Mouse (Mus musculus) intestine, postnatal 0 days (tissue): ENCODE measurements around the gene Mcrip1. TPM values are rescaled to one million over a fixed set of nuclear protein-coding genes. Genes with fewer than 3 reads are reported as not detected.

Experiments used
- ATAC-seq: fragments of 200-750 bp; cut with Nextera tagmentation; 2 replicates; pipeline ENCODE4 v1.8.0; 2017; ENCODE audit warnings: mild to moderate bottlenecking, moderate TSS enrichment, moderate library complexity
- H3K27ac ChIP-seq: fragments of 300-500 bp; sonication (generic); 2 replicates; pipeline ENCODE4 v1.5.1; 2014; ENCODE audit warnings: mild to moderate bottlenecking, low read depth, low read length, moderate library complexity
- H3K27me3 ChIP-seq: fragments of 300-500 bp; sonication (generic); replicated peaks from 2 replicates; pipeline ENCODE4 v1.6.1; 2014; ENCODE audit warnings: low read length, mixed read lengths; ENCODE audit not compliant: control insufficient read depth, insufficient read depth
- H3K36me3 ChIP-seq: fragments of 300-500 bp; sonication (generic); 2 replicates; pipeline ENCODE4 v1.6.1; 2014; ENCODE audit warnings: mild to moderate bottlenecking, moderate library complexity; ENCODE audit not compliant: control insufficient read depth, insufficient read depth
- H3K4me1 ChIP-seq: fragments of 300-500 bp; sonication (generic); replicated peaks from 2 replicates; pipeline ENCODE4 v1.6.1; 2014; ENCODE audit warnings: antibody characterized with exemption, low read length, mixed read lengths; ENCODE audit not compliant: control insufficient read depth, insufficient read depth
- H3K4me2 ChIP-seq: fragments of 300-500 bp; sonication (generic); replicated peaks from 2 replicates; pipeline ENCODE4 v1.6.1; 2014; ENCODE audit warnings: low read depth, mild to moderate bottlenecking, moderate library complexity
- H3K4me3 ChIP-seq: fragments of 300-500 bp; sonication (generic); 2 replicates; pipeline ENCODE4 v1.5.1; 2014; ENCODE audit warnings: low read depth, low read length
- H3K9ac ChIP-seq: fragments of 300-500 bp; sonication (generic); 2 replicates; pipeline ENCODE4 v1.6.1; 2014; ENCODE audit warnings: mild to moderate bottlenecking, low read depth, low read length
- H3K9me3 ChIP-seq: fragments of 300-500 bp; sonication (generic); 2 replicates; pipeline ENCODE4 v1.6.1; 2016; ENCODE audit warnings: mixed run types; ENCODE audit not compliant: control insufficient read depth
- CTCF ChIP-seq: sonication (generic); IDR thresholded peaks from 2 replicates; pipeline ENCODE4 v1.5.1; 2016; ENCODE audit warnings: low read depth, mild to moderate bottlenecking, control low read depth, antibody characterized with exemption, moderate library complexity
- WGBS: fragments of 180-500 bp; shearing (Covaris S2); extraction: QIAGEN DNeasy Blood & Tissue Kit; methylation state at CpG from one replicate; pipeline ENCODE4 v1.1.7; 2014; 5-methylcytosine and 5-hydroxymethylcytosine counted together
- polyA plus RNA-seq: library from polyadenylated mRNA; unstranded; fragments of >200 nt; fragmentation: Nextera tagmentation; extraction: Ambion mirVana; gene quantifications from 2 replicates; pipeline ENCODE4 v1.2.1, GENCODE M21; 2015

Mcrip1 gene
- polyA plus RNA-seq, 1 experiment from 2014 or later = 68.7 TPM

DNA sequence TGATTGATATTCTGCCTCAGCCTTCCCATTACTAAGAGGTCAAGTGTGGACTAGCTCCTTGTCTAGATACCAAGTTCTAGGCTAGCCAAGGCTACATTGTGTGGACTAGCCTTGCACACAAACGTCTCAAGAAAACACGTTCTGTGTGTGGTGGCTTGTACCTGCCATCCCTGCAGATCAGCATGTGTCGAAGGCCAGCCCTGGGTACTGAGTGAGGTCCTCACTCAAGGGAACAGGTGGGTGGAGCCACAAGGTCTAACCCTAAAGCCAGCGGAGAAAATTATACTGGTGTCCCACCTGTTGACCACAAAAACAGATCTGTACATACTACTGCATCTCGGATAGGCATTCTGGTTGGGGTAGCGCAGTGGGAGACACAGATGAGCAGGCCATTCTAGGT is 49.6 kb downstream of the Mcrip1 start:
- no peak overlapping the region for H3K9ac ChIP-seq
- H3K27ac ChIP-seq = no peak overlapping the region
- ATAC-seq = 0 out of 2 replicates have a peak, but pooled peaks have one; percentile 14
- H3K4me2 ChIP-seq = 0 out of 2 replicates have a peak overlapping the region, but pooled peaks have one; percentile 32
- no peaks in the 10 kb centered on the region for H3K9me3 ChIP-seq
- WGBS = 62% methylated on average over 6 of the region's 6 CpGs
- no peaks in the 10 kb centered on the region for H3K27me3 ChIP-seq
- H3K4me3 ChIP-seq = no peak overlapping the region
- 0 out of 2 replicates have a peak, but pooled peaks cover 2% of the 10 kb centered on the region for H3K4me1 ChIP-seq
- no peak for TF ChIP-seq CTCF
- H3K36me3 ChIP-seq = peaks cover 41% of the 10 kb centered on the region

DNA sequence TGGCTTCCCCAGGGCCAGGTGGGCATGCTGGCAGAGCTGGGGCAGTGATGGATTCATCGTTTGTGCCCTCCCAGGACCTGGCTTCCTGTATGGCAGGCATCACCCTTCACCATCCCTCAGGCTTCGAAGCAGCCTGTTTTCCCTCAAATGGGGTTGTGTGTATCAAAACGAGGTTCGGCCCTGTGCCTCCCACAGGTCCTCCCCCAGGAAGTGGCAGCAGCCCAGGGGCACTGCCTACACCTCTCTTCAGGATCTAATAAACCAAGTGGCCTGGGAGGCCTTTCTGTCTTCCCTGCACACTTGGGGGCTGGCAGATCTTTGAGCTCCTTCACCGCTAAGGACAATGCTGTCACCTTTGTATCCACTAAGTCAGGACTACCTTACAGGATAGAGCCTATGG is 50.6 kb downstream of the Mcrip1 start:
- no peak overlapping the region for H3K27ac ChIP-seq
- WGBS = 86% methylated on average over 5 of the region's 5 CpGs
- no peaks in the 10 kb centered on the region for H3K27me3 ChIP-seq
- peaks cover 51% of the 10 kb centered on the region for H3K36me3 ChIP-seq
- no peak overlapping the region for H3K4me3 ChIP-seq
- no peak overlapping the region for H3K4me2 ChIP-seq
- 0 out of 2 replicates have a peak, but pooled peaks cover 7% of the 10 kb centered on the region for H3K4me1 ChIP-seq
- no peaks in the 10 kb centered on the region for H3K9me3 ChIP-seq
- ATAC-seq = no peak
- TF ChIP-seq CTCF = no peak
- no peak overlapping the region for H3K9ac ChIP-seq

DNA sequence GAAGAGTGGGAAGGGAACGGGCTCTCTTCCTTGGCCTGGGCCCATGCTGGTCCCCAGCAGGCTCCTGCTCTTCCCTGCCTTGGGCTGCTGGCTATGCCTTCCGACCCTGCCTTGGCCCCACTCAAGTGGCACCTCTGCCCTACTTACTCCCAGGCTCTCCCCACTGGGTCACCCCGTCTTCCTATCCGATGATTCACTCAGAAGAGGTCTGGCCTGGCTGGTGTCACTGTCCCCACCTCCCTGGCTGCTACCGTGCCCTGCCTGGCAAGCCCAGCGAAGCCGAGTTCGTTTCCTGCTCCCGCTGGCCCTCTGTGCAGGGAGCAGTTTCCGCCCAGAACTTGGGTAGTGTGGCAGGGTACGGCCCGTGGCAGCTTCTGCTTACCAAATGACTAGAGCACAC is 51.3 kb downstream of the Mcrip1 start:
- Histone ChIP-seq H3K4me2 (no peak overlapping the region), H3K27ac (no peak overlapping the region), H3K4me1 (0 out of 2 replicates have a peak, but pooled peaks cover 7% of the 10 kb centered on the region), H3K4me3 (no peak overlapping the region), H3K9me3 (no peaks in the 10 kb centered on the region), H3K36me3 (peaks cover 51% of the 10 kb centered on the region), H3K27me3 (no peaks in the 10 kb centered on the region), H3K9ac (no peak overlapping the region)
- TF ChIP-seq CTCF = no peak
- 93% methylated on average over 12 of the region's 12 CpGs for WGBS
- no peak for ATAC-seq

DNA sequence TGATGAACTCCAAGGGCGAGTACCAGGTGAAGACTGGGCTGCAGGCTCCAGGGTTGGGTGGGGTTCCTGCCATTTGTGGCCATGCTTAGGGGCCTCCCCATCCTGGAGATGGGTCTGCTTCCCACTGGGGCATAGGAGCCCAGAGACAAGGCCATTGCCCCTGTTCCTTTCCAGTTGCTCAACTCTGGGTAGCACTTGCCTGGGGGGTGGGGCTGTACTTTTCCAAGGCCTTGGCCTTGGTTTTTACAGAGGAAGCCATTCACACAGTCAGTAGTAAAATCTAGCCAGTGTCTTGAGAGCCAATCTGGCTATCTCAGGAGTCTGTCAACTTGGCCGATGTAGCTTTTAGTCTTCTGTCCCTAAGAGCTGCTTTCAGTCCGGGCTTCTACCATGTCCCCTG is 52.1 kb downstream of the Mcrip1 start:
- H3K9ac ChIP-seq = no peak overlapping the region
- ATAC-seq = no peak
- H3K36me3 ChIP-seq = peaks cover 51% of the 10 kb centered on the region
- H3K9me3 ChIP-seq = no peaks in the 10 kb centered on the region
- no peak overlapping the region for H3K27ac ChIP-seq
- no peak for TF ChIP-seq CTCF
- 0 out of 2 replicates have a peak, but pooled peaks cover 7% of the 10 kb centered on the region for H3K4me1 ChIP-seq
- WGBS = 90% methylated on average over 3 of the region's 3 CpGs
- H3K4me3 ChIP-seq = no peak overlapping the region
- H3K4me2 ChIP-seq = no peak overlapping the region
- H3K27me3 ChIP-seq = no peaks in the 10 kb centered on the region

DNA sequence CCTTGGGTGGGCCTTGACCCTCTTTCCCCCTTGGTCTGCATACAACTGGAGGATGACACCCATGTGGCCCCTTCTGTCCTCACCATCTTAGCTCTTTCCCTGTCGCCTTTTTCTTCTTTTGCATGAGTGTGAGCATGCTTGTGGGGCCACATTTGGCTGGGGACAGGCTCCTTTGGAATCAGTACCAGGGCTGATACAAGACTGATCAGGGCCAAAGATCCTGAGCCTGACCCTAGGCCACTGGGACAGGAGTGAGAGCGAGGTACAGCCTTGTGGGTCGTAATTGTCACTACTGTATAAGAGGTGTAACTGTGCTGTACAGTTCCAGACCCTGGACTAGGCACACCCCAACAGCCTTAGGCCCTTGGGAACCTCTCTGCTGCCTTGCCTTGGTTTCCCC is 55.6 kb downstream of the Mcrip1 start:
- no peak for ATAC-seq
- no peak for TF ChIP-seq CTCF
- H3K27me3 ChIP-seq = no peaks in the 10 kb centered on the region
- peaks cover 50% of the 10 kb centered on the region for H3K36me3 ChIP-seq
- no peak overlapping the region for H3K4me3 ChIP-seq
- no peak overlapping the region for H3K27ac ChIP-seq
- no peaks in the 10 kb centered on the region for H3K9me3 ChIP-seq
- no peak overlapping the region for H3K9ac ChIP-seq
- 73% methylated on average over 3 of the region's 3 CpGs for WGBS
- peaks cover 25% of the 10 kb centered on the region for H3K4me1 ChIP-seq
- H3K4me2 ChIP-seq = peak overlapping the region; percentile 97

DNA sequence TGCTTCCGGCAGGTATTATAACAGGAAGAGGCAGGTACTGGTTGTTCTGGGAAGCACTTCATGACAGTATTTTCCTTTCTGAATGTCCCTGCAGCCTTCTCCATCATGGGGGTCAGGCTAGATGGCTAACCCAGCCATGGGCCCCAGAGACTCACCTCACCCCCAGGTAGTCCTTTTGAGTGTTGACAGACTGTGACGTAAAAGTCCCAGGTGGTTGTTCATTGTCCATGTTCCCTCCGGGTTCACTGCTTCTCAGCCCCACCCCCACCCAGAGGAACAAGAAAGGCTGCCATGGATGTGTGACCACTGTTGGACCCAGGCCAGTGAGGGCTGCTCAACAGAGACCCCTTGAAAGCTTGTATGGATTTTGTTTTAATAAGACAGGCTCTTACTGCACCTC is 56.2 kb downstream of the Mcrip1 start:
- Histone ChIP-seq H3K4me1 (peaks cover 25% of the 10 kb centered on the region), H3K27me3 (no peaks in the 10 kb centered on the region), H3K9ac (peak overlapping the region; percentile 83), H3K36me3 (peaks cover 48% of the 10 kb centered on the region), H3K27ac (peak overlapping the region; percentile 94; the same call in 1 of the 2 replicates), H3K4me2 (peak overlapping the region; percentile 97), H3K4me3 (peak overlapping the region; percentile 92), H3K9me3 (no peaks in the 10 kb centered on the region)
- no peak for ATAC-seq
- no peak for TF ChIP-seq CTCF
- 21% methylated on average over 3 of the region's 3 CpGs for WGBS

Other genes with a start within 250 kb of the Mcrip1 start
- gene Actg1, start 201.2 kb downstream of the Mcrip1 start, polyA plus RNA-seq = 1,513 and 1,605 TPM in 2 replicates
- 0.14 and 0.16 TPM in 2 replicates for gene Fscn2, start 188.2 kb downstream of the Mcrip1 start, polyA plus RNA-seq
- gene Faap100, start 171.0 kb downstream of the Mcrip1 start, polyA plus RNA-seq = 9.7 and 11.7 TPM in 2 replicates
- gene Nploc4, start 112.0 kb downstream of the Mcrip1 start, polyA plus RNA-seq = 15.6 and 16.3 TPM in 2 replicates
- gene Tspan10, start 107.1 kb downstream of the Mcrip1 start, polyA plus RNA-seq = not detected in 2 replicates
- gene Pde6g, start 96.2 kb downstream of the Mcrip1 start, polyA plus RNA-seq = 0.22 TPM in 1 of 2 replicates, not detected in the other
- 15.5 and 17.6 TPM in 2 replicates for gene Oxld1, start 91.7 kb downstream of the Mcrip1 start, polyA plus RNA-seq
- gene Ccdc137, start 91.6 kb downstream of the Mcrip1 start, polyA plus RNA-seq = 14.1 and 16.0 TPM in 2 replicates
- 22.8 and 23.3 TPM in 2 replicates for gene Arl16, start 82.1 kb downstream of the Mcrip1 start, polyA plus RNA-seq
- 204 and 208 TPM in 2 replicates for gene Mrpl12, start 65.1 kb downstream of the Mcrip1 start, polyA plus RNA-seq
- 139 and 143 TPM in 2 replicates for gene Slc25a10, start 57.9 kb downstream of the Mcrip1 start, polyA plus RNA-seq
- 1.0 and 1.6 TPM in 2 replicates for gene Gcgr, start 19.0 kb downstream of the Mcrip1 start, polyA plus RNA-seq
- gene Ppp1r27, start 1.4 kb upstream of the Mcrip1 start, polyA plus RNA-seq = 1.4 and 1.6 TPM in 2 replicates
- gene P4hb, start 23.5 kb upstream of the Mcrip1 start, polyA plus RNA-seq = 2,516 and 2,539 TPM in 2 replicates
- 474 and 493 TPM in 2 replicates for gene Arhgdia, start 31.9 kb upstream of the Mcrip1 start, polyA plus RNA-seq
- gene Alyref, start 48.6 kb upstream of the Mcrip1 start, polyA plus RNA-seq = 209 and 226 TPM in 2 replicates
- 107 and 108 TPM in 2 replicates for gene Anapc11, start 48.7 kb upstream of the Mcrip1 start, polyA plus RNA-seq
- 3.4 and 3.5 TPM in 2 replicates for gene Npb, start 58.8 kb upstream of the Mcrip1 start, polyA plus RNA-seq
- 320 and 378 TPM in 2 replicates for gene Pcyt2, start 68.2 kb upstream of the Mcrip1 start, polyA plus RNA-seq
- 73.1 and 77.7 TPM in 2 replicates for gene Sirt7, start 75.5 kb upstream of the Mcrip1 start, polyA plus RNA-seq
- gene Mafg, start 83.9 kb upstream of the Mcrip1 start, polyA plus RNA-seq = 40.2 and 49.1 TPM in 2 replicates
- gene Pycr1, start 94.0 kb upstream of the Mcrip1 start, polyA plus RNA-seq = 5.3 and 6.5 TPM in 2 replicates
- gene Myadml2, start 98.4 kb upstream of the Mcrip1 start, polyA plus RNA-seq = not detected in 2 replicates
- gene Notum, start 111.4 kb upstream of the Mcrip1 start, polyA plus RNA-seq = 0.39 and 0.68 TPM in 2 replicates
- 105 and 106 TPM in 2 replicates for gene Aspscr1, start 123.2 kb upstream of the Mcrip1 start, polyA plus RNA-seq
- gene Cenpx, start 164.0 kb upstream of the Mcrip1 start, polyA plus RNA-seq = 127 and 131 TPM in 2 replicates
- 13.5 and 14.5 TPM in 2 replicates for gene Lrrc45, start 164.2 kb upstream of the Mcrip1 start, polyA plus RNA-seq
- gene Rac3, start 171.7 kb upstream of the Mcrip1 start, polyA plus RNA-seq = 9.0 TPM in 2 replicates
- 81.1 and 88.6 TPM in 2 replicates for gene Dcxr, start 177.6 kb upstream of the Mcrip1 start, polyA plus RNA-seq
- 1.2 and 1.6 TPM in 2 replicates for gene Cbr2, start 182.4 kb upstream of the Mcrip1 start, polyA plus RNA-seq
- gene Hmga1b, start 213.1 kb upstream of the Mcrip1 start, polyA plus RNA-seq = 10.8 and 12.2 TPM in 2 replicates
- gene Rfng, start 234.5 kb upstream of the Mcrip1 start, polyA plus RNA-seq = 22.8 and 23.7 TPM in 2 replicates
- gene Gps1, start 234.5 kb upstream of the Mcrip1 start, polyA plus RNA-seq = 70.9 and 74.8 TPM in 2 replicates
- 45.5 and 48.5 TPM in 2 replicates for gene Dus1l, start 246.7 kb upstream of the Mcrip1 start, polyA plus RNA-seq